Mouse (Mus musculus): ENCODE measurements around the gene Prr9.

The Prr9 gene

GRCm38 (mm10) chr3:92123847-92124246, at the start of gene Prr9:
Gene Prr9, minus strand, starts transcription at chr3:92123947.
- no peak for DNase-seq

GRCm38 (mm10) chr3:92169847-92170246, 46.1 kb upstream of the Prr9 start:
- DNase-seq, result no peak

GRCm38 (mm10) chr3:92153322-92153721, 29.6 kb upstream of the Prr9 start:
- no peak for DNase-seq

DNA sequence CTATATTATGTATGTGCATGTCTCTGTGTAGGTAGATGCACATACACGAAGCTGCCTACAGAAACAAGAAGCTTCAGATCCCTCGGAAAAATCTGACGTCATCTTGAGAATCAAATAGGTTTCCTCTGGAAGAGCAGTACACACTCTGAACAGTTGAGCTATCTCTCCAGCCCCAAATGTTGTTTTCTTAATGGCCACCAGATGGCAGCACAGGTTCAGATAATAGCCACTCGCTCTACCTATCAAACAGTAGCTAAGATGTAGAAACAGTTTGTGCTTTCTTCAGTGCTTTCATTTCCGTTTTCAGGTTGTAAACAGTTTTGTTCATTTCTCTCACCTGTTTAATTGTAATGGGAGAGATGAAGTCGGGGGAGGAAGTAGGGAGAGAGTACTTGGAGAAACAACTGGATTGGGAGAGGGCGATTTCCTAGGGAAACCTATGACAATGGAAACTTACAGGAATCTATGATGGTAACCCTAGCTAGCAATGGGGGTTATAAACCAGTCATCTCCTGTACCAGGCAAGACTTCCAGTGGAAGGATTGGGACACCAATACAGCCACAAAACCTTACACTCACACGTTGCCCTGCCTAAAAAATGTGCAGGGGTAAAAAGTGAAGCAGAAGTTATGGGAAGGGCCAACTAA, 27.0 kb upstream of the Prr9 start:
- no peak for DNase-seq

DNA sequence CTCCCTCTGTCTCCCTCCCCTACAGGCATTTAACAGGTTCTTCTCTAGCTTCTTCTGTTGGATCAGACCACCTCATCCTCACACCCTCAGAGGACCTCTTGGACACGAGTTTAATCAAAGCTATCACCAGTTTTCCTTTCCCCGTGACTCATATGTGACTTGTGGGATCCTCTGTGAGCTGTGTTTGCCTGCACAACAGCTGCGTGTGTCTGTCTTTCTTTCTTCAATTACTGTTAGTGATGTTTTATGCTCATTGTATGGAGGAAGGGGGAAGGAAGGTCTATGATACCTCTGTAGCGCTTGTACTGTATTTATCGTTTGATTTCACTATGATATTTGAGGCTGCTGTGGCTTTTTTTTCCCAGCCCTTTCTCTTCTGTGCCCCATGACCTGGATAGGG, 24.2 kb upstream of the Prr9 start:
- no peak for DNase-seq

GRCm38 (mm10) chr3:92147420-92147819, 23.7 kb upstream of the Prr9 start:
- DNase-seq, result peak; percentile 6

GRCm38 (mm10) chr3:92142644-92143043, 18.9 kb upstream of the Prr9 start, which contains the start of gene Lelp1:
Gene Lelp1, minus strand, starts transcription at chr3:92142744.
- DNase-seq, result no peak

GRCm38 (mm10) chr3:92120902-92121301, 2.8 kb downstream of the Prr9 start:
- DNase-seq, result no peak

DNA sequence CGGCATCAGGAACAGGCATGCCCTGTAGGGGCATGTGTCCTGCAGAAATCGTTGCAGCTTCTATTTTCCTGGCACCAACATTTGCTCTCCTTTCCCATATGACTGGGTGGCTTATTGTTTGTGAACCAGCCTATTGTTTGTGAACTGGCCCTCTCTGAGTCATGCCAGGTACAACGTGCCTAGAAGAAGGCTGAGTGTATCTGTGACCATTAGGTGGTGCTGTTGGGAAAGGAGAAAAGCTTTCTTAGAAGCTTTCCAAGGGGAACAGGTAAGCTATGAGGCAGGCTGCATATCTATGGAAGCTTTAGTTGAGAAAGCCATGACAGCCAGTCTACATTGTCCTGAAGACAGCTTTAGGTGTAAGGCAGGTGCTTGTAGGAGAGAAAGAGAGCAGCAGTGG, 5.8 kb downstream of the Prr9 start:
- no peak for DNase-seq

DNA sequence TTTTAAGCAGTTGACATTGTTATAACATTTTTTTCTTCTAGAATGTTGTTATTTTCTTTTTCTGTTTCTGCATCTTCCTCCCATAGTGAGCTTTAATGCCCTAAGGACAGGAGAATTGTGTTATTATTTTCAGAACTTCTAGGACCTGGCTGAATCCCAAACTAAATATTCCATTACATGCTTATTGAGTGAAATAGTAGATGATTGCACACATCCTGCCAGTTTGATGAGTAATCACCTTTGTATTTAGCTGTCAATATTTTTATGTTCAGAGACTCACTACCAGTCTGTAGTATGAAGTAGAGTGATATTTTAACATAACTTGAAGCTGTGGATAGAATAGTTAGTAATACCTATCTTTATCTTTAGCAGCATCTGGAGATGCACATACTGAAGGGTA, 12.2 kb downstream of the Prr9 start:
- no peak for DNase-seq

DNA sequence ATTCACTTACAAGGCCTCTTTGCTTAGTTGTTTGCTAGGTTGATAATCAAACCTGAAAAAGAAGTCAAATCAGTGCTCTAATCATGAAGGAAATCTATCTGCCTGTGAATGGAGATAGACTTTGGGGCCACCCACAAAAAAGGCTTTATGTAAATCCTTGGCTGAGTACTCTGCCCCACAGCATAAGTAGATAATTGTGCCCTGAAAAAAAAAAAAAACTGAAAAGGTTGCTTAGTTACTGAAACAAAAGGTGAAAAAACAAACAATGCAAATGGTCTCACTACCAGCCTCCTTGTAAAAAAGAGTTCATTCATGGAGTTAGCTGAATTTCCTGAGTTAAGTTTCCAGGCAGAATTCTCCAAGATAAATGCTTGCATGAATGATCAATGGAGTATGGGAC, 13.0 kb downstream of the Prr9 start:
- no peak for DNase-seq

- peak; percentile 16 for DNase-seq
These were observed 17.2 kb downstream of the Prr9 start for GRCm38 (mm10) chr3:92106582-92106981.

DNA sequence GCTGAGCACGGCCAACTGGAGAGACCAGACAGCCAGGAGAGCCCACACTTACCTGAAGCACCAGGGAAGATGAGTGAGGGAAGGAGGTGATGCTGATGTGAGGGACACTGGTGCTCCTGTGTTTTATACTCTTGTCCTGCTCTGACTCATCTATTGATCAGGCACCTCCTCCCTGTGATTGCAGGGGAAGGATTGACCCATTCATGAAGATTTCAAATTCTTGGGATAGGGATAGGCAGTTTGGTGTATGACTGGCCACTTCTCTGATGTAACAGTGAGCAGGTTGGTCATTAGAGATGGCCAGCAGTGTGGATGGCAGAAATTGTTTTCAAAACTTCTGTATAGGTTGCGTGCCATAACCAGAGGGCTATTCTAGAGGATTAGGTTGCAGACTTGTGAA, 40.7 kb downstream of the Prr9 start, which contains the start of gene Lor:
Gene Lor (minus strand): TSS at position 101 of the 400 bp plus-strand sequence.
- no peak for DNase-seq

DNA sequence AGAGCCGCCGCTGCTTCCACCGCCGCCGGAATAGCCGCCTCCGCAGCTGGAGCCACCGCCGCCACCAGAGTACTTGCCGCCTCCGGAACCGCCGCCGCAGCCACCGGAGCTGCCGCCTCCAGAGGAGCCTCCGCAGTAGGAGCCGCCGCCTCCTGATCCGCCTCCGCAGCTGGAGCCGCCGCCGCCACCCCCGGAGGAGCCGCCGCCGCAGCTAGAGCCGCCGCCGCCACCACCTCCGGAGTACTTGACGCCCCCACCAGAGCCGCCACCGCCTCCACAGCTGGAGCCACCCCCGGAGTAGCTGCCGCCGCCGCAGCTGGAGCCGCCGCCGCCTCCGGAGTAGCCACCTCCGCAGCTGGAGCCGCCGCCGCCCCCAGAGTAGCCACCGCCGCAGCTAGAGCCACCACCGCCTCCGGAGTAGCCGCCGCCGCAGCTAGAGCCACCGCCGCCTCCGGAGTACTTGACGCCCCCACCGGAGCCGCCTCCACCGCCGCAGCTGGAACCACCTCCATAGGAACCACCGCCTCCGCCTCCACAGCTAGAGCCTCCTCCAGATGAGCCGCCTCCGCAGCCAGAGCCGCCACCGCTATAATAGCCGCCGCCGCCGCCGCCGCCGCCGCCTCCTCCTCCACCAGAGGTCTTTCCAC, 42.3 kb downstream of the Prr9 start:
- DNase-seq, result peak; percentile 6

DNA sequence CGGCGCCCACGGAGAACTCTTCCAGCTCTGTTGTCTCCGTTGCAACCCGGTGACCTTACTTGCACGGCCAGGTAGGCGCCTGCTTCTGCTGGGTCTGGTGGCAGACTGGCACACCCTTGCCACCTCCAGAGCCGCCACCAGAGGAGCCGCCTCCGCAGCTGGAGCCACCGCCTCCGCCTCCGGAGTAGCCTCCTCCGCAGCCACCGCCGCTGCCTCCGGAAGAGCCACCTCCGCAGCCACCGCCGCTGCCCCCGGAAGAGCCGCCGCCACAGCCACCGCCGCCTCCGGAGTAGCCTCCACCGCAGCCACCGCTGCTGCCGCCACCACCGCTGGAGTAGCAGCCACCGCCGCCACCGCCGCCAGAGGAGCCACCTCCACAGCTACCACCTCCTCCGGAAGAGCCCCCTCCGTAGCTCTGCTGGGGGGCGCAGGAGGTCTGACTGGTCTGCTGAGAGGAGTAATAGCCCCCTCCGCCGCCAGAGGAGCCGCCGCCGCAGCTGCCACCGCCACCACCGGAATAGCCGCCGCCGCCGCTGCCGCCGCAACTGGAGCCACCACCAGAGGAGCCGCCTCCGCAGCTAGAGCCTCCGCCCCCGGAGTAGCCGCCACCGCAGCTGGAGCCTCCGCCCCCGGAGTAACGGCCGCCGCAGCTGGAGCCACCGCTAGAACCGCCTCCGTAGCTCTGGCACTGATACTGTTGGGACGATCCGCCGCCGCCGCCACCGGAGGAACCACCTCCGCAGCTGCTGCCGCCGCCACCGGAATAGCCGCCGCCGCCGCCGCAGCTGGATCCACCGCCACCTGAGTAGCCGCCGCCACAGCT, 43.1 kb downstream of the Prr9 start:
- peak; percentile 57 for DNase-seq
